Mouse (Mus musculus) heart, adult 2 months (tissue): Measurements from ENCODE around the gene Hpn. TPM values are rescaled to one million over a fixed set of nuclear protein-coding genes. Genes with fewer than 3 reads are reported as not detected.

Experiments used
- DNase-seq, 2 experiments: peaks; one replicate each; pipeline ENCODE4 v3.0.0; 2021
- H3K27ac ChIP-seq: fragments of 200-600 bp; 2 replicates; pipeline ENCODE4 v1.8.1; 2022
- H3K27me3 ChIP-seq: fragments of 200-500 bp; 2 replicates; pipeline ENCODE4 v1.6.1; 2012; ENCODE audit warnings: mild to moderate bottlenecking, low read length, inconsistent platforms, mixed read lengths; ENCODE audit not compliant: control insufficient read depth, insufficient read depth
- H3K36me3 ChIP-seq: fragments of 200-500 bp; 2 replicates; pipeline ENCODE4 v1.6.1; 2012; ENCODE audit warnings: low read length, inconsistent platforms; ENCODE audit not compliant: control insufficient read depth, insufficient read depth
- H3K4me1 ChIP-seq: fragments of 200-500 bp; 2 replicates; pipeline ENCODE4 v1.6.1; 2011; ENCODE audit warnings: low read length; ENCODE audit not compliant: control insufficient read depth, insufficient read depth
- H3K4me3 ChIP-seq: fragments of 200-600 bp; 2 replicates; pipeline ENCODE4 v1.8.1; 2022
- H3K79me2 ChIP-seq: fragments of 200-500 bp; replicated peaks from 2 replicates; pipeline ENCODE4 v1.6.1; 2012; ENCODE audit warnings: mild to moderate bottlenecking, inconsistent platforms, low read length, moderate library complexity, mixed read lengths; ENCODE audit not compliant: control insufficient read depth, insufficient read depth
- H3K9ac ChIP-seq: fragments of 200-500 bp; 2 replicates; pipeline ENCODE4 v1.6.1; 2012; ENCODE audit warnings: low read depth, mild to moderate bottlenecking, control low read depth, inconsistent platforms, low read length, mixed read lengths
- CTCF ChIP-seq: fragments of 200-600 bp; IDR thresholded peaks from 2 replicates; pipeline ENCODE4 v1.8.1; 2022; ENCODE audit warnings: antibody characterized with exemption, mild to moderate bottlenecking, moderate library complexity
- EP300 ChIP-seq: fragments of 200-500 bp; IDR thresholded peaks from 2 replicates; pipeline ENCODE4 v1.6.1; 2011; ENCODE audit warnings: low read depth, low read length, control low read depth; ENCODE audit not compliant: insufficient read depth
- POLR2A ChIP-seq: fragments of 200-500 bp; IDR thresholded peaks from 2 replicates; pipeline ENCODE4 v1.6.1; 2011; ENCODE audit warnings: mild to moderate bottlenecking, low read depth, low read length, control low read depth; ENCODE audit not compliant: insufficient read depth
- WGBS: fragments of 180-500 bp; shearing (Covaris S2); methylation state at CpG from one replicate; pipeline ENCODE4 v1.1.7; 2018; 5-methylcytosine and 5-hydroxymethylcytosine counted together
- intact Hi-C: fragments of 180-260 bp; cut with DNase I; formaldehyde crosslinking; loops from one replicate; pipeline ENCODE4 v1.15.1; 2025
- polyA plus RNA-seq: library from polyadenylated mRNA; depleted of rRNA; stranded (reverse); fragments of >200 nt; gene quantifications from 2 replicates; pipeline ENCODE4 v1.2.3, GENCODE M21; 2012
- total RNA-seq, 2 experiments: library from RNA; stranded (reverse); gene quantifications; 2 replicates each; pipeline ENCODE4 v1.2.3; 2021

Hpn gene
- total and polyA plus RNA-seq, 3 experiments, result 1.7 to 5.1 (median 2.6) TPM

GRCm38 (mm10) chr7:31080611-31081010 lies 34.5 kb downstream of the Hpn start:
- no peak for TF ChIP-seq EP300
- no peak for TF ChIP-seq CTCF
- no peaks in the 10 kb centered on the region for H3K79me2 ChIP-seq
- WGBS, result 76% methylated on average over 3 of the region's 3 CpGs
- no peak for DNase-seq
- H3K4me3 ChIP-seq, result no peak overlapping the region
- H3K27ac ChIP-seq, result no peak overlapping the region
- no peaks in the 10 kb centered on the region for H3K36me3 ChIP-seq
- no peaks in the 10 kb centered on the region for H3K27me3 ChIP-seq
- no peak overlapping the region for H3K9ac ChIP-seq
- intact Hi-C loops, result loop anchor here (2.0 kb wide), 1 partner anchor 22 kb away; the partner anchor contains the start of gene Lgi4
- peaks cover 14% of the 10 kb centered on the region for H3K4me1 ChIP-seq

GRCm38 (mm10) chr7:31079670-31080069 lies 35.4 kb downstream of the Hpn start:
- intact Hi-C loops, result loop anchor here (2.0 kb wide), 2 partner anchors 17 to 21 kb away; partner anchors contain the start of gene Lgi4

DNA sequence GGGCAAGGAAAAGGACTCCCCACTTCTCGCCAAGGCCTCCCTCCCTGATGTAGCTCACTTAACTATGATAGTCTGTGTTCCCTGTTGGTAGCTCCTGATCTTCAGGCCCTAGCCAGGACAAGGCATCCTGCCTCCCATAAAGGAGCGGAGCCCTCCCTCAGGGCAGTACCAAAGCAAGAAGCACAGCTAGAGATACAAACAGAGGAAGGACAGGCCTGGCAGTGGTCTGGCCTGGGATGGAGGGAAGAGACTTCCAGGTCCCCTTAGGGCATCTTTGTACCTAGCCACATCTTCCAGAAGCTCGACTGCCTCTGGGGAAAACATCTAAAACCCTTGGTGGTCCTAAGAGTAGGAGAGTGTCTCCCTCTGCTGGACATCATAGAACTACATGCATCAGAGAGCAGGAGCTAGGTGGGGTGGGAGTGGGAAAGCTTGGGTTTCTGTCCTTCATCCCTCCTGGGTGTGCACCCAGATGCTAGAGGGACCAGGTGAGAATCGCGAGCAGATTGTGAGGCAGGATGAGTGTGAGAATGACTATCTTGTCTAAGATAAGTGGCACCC lies 37.1 kb downstream of the Hpn start:
- intact Hi-C loops, result loop anchor here (2.0 kb wide), 1 partner anchor 19 kb away; no protein-coding TSS in a partner anchor
- H3K36me3 ChIP-seq, result no peaks in the 10 kb centered on the region
- WGBS, result 38% methylated on average over 5 of the region's 5 CpGs
- no peak overlapping the region for H3K4me3 ChIP-seq
- H3K27ac ChIP-seq, result no peak overlapping the region
- DNase-seq, result no peak
- peaks cover 2% of the 10 kb centered on the region for H3K4me1 ChIP-seq
- TF ChIP-seq CTCF, result peak; percentile 83
- TF ChIP-seq EP300, result no peak
- no peaks in the 10 kb centered on the region for H3K79me2 ChIP-seq
- H3K9ac ChIP-seq, result no peak overlapping the region
- H3K27me3 ChIP-seq, result no peaks in the 10 kb centered on the region

More at GRCm38 (mm10) chr7:31079670-31080069, 35.4 kb downstream of the Hpn start:
- TF ChIP-seq CTCF (no peak), EP300 (no peak), POLR2A (no peak)
- H3K4me1 ChIP-seq, result peaks cover 10% of the 10 kb centered on the region
- 82% methylated on average over 8 of the region's 8 CpGs for WGBS
- H3K27ac ChIP-seq, result no peak overlapping the region
- DNase-seq, result no peak
- no peaks in the 10 kb centered on the region for H3K79me2 ChIP-seq
- no peak overlapping the region for H3K4me3 ChIP-seq
- no peaks in the 10 kb centered on the region for H3K36me3 ChIP-seq
- H3K27me3 ChIP-seq, result no peaks in the 10 kb centered on the region
- no peak overlapping the region for H3K9ac ChIP-seq

- no peak for DNase-seq
- Histone ChIP-seq H3K4me1 (no peaks in the 10 kb centered on the region), H3K27me3 (no peaks in the 10 kb centered on the region), H3K27ac (no peak overlapping the region), H3K79me2 (no peaks in the 10 kb centered on the region), H3K4me3 (no peak overlapping the region), H3K36me3 (no peaks in the 10 kb centered on the region), H3K9ac (no peak overlapping the region)
- intact Hi-C loops, result no loop called here
- 68% methylated on average over 6 of the region's 6 CpGs for WGBS
- no peak for TF ChIP-seq POLR2A
- TF ChIP-seq CTCF, result no peak
- no peak for TF ChIP-seq EP300
These were observed 37.6 kb downstream of the Hpn start for GRCm38 (mm10) chr7:31077470-31077869.

DNA sequence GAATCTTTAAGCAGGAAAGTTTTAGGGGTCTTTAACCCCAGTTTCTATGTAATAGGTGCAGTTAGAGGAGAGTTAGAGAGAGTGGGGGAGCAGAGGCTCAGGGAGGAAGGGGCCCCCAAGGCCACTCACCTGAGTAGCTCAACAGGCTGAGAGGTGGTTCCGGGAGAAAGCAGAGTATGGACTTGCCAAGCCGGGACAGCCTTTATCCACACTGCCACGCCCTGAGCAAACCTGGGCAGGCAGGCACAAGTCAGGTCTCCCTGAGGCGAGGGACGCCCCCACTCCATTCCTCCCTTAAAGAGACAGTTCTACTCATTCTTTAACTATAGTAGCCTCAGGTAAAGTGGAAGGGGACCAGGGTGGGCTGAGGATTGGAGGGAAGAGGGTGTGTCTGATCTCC lies 38.6 kb downstream of the Hpn start, which contains the start of gene Fxyd3:
Gene Fxyd3 (minus strand): TSS at position 213 of the 400 bp plus-strand sequence.
- Histone ChIP-seq H3K36me3 (no peaks in the 10 kb centered on the region), H3K4me1 (no peaks in the 10 kb centered on the region), H3K27me3 (no peaks in the 10 kb centered on the region), H3K9ac (no peak within 1 kb of the TSS), H3K4me3 (no peak within 1 kb of the TSS), H3K79me2 (no peaks in the 10 kb centered on the region), H3K27ac (no peak within 1 kb of the TSS)
- no peak for DNase-seq
- 63% methylated on average over 5 of the region's 5 CpGs for WGBS
- intact Hi-C loops, result no loop called here
- TF ChIP-seq EP300 (no peak), POLR2A (no peak), CTCF (no peak)

- H3K4me1 ChIP-seq, result no peaks in the 10 kb centered on the region
- 57% methylated on average over 5 of the region's 5 CpGs for WGBS
- H3K9ac ChIP-seq, result no peak overlapping the region
- intact Hi-C loops, result no loop called here
- no peak overlapping the region for H3K4me3 ChIP-seq
- no peak for DNase-seq
- no peak overlapping the region for H3K27ac ChIP-seq
- no peak for TF ChIP-seq CTCF
- no peak for TF ChIP-seq EP300
- no peak for TF ChIP-seq POLR2A
- H3K36me3 ChIP-seq, result no peaks in the 10 kb centered on the region
- H3K27me3 ChIP-seq, result no peaks in the 10 kb centered on the region
- no peaks in the 10 kb centered on the region for H3K79me2 ChIP-seq
These were observed 40.4 kb downstream of the Hpn start for GRCm38 (mm10) chr7:31074713-31075069.
